Mouse (Mus musculus) bone marrow, adult 2 months (tissue): Measurements from ENCODE around the gene Rgp1.

Experiments used
- CTCF ChIP-seq: fragments of 200-500 bp; IDR thresholded peaks from 2 replicates; pipeline ENCODE4 v1.5.1; 2011; ENCODE audit warnings: low read length, control low read depth; ENCODE audit not compliant: control insufficient read depth, insufficient read depth
- POLR2A ChIP-seq: fragments of 200-500 bp; IDR thresholded peaks from 2 replicates; pipeline ENCODE4 v1.6.1; 2011; ENCODE audit warnings: low read depth, mild to moderate bottlenecking, control low read depth, low read length, borderline replicate concordance; ENCODE audit not compliant: control insufficient read depth

DNA sequence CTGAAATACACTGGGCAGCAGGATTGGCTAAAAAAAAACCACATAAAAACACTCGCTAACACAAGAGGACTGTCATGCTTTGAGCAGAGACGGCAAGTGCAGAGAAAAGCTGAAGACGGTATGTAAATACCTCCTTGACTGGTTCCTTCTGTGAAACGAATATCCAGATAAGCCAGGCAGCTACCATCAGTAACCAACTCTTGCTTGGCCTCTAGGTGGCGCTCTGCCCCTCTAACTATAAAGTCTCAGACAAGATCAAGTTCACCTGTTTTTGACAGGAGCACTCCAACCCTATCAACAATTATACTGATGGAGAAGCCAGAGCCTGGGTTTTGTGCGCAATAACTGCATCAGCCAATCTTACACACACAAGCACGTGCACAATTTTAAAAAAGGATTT, 47.9 kb upstream of the Rgp1 start:
- TF ChIP-seq CTCF (peak; percentile 79), POLR2A (no peak)
